Mouse (Mus musculus) lung, adult 2 months (tissue): Measurements from ENCODE around the gene Cers4.

ENCODE experiments used
- CTCF ChIP-seq: fragments of 200-500 bp; IDR thresholded peaks from 2 replicates; pipeline ENCODE4 v1.5.1; 2011; ENCODE audit warnings: mild to moderate bottlenecking, low read length, control low read depth; ENCODE audit not compliant: insufficient read depth
- POLR2A ChIP-seq: fragments of 200-500 bp; IDR thresholded peaks from 2 replicates; pipeline ENCODE4 v1.6.1; 2011; ENCODE audit warnings: low read depth, mild to moderate bottlenecking, control low read depth, low read length, borderline replicate concordance; ENCODE audit errors: extremely low read depth

DNA sequence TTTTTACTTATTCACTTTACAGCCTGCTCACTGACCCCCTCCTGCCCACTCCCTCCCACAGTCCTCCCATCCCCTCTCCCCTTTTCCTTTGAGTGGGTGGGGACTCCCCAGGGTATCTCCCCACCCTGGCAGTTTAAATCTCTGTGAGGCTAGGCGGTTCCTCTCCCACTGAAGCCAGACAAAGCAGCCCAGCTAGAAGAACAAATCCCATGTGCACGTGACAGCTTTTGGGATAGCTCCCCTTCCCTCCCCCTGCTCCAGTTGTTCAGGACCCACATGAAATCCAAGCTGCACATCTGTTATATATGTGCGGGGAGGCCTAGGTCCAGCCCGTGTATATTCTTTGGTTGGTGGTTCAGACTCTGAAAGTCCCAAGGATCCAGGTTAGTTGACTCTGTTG lies 10.3 kb upstream of the Cers4 start:
- TF ChIP-seq CTCF (no peak), POLR2A (no peak)
